Mouse (Mus musculus): ENCODE measurements around the gene Fahd2a. TPM values are rescaled to one million over a fixed set of nuclear protein-coding genes. Genes with fewer than 3 reads are reported as not detected.

Fahd2a gene
- polyA plus RNA-seq, 1 experiment from 2014 or later: 37.0 TPM

DNA sequence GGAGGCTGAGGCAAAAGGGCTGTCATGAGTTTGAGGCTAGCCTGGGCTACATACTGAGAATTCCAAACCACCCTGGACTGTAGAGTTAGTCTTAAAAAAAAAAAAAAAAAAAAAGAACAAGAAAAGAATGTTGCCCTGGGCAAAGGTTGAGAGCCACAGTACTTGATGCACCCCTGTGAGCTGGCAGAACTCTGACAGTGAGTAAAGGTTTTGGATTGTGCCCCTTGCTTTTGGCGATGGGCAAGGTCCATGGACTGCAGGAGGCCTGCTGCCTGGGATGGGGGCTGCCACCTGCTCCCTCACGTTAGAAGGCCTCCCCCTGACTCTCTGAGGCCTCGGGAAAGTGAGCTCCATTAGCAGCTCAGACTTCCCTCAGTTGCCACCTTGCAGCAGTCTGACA is 27.7 kb downstream of the Fahd2a start:
- Histone ChIP-seq H3K27me3 (ENCODE audit: control insufficient read depth, insufficient read depth, low read length) (no peaks in the 10 kb centered on the region), H3K4me2 (ENCODE audit: low read length) (no peak overlapping the region), H3K9ac (replicated peaks; ENCODE audit: low read length) (no peak overlapping the region), H3K27ac (replicated peaks; ENCODE audit: low read depth, low read length) (no peak overlapping the region), H3K4me1 (ENCODE audit: control insufficient read depth, insufficient read depth, low read length) (no peaks in the 10 kb centered on the region), H3K36me3 (ENCODE audit: control insufficient read depth, insufficient read depth, low read length) (no peaks in the 10 kb centered on the region), H3K4me3 (replicated peaks; ENCODE audit: low read depth, low read length) (no peak overlapping the region), H3K9me3 (ENCODE audit: control insufficient read depth, low read length) (no peaks in the 10 kb centered on the region)
- no peak for ATAC-seq (ENCODE audit: low FRiP score, low TSS enrichment)
- no peak for DNase-seq
- WGBS: 61% methylated on average over 3 of the region's 3 CpGs

DNA sequence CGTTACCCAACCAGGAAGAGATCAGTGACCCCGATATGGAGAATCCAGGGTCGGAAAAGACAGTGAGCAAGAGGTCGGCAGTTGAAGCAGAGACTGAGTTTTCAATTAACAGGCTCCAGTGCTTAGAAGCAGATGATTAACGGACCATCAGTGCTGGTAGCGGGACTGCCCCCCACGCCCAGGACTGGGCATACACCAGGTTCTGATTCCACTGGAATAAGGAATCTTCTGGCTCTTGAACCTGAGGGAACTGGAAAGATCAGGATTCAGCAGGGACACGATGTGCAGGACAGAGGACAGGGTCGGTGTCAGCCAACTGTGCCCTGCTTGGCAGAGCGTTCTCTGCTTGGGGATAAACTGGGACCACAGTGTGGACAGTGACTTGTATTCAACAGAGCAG is 28.6 kb downstream of the Fahd2a start:
- H3K4me1 ChIP-seq (ENCODE audit: control insufficient read depth, insufficient read depth, low read length): no peaks in the 10 kb centered on the region
- H3K4me3 ChIP-seq (replicated peaks; ENCODE audit: low read depth, low read length): no peak overlapping the region
- H3K9ac ChIP-seq (replicated peaks; ENCODE audit: low read length): no peak overlapping the region
- DNase-seq (no peak), ATAC-seq (ENCODE audit: low FRiP score, low TSS enrichment) (no peak)
- H3K27ac ChIP-seq (replicated peaks; ENCODE audit: low read depth, low read length): no peak overlapping the region
- no peaks in the 10 kb centered on the region for H3K27me3 ChIP-seq (ENCODE audit: control insufficient read depth, insufficient read depth, low read length)
- WGBS: 83% methylated on average over 10 of the region's 10 CpGs
- no peaks in the 10 kb centered on the region for H3K36me3 ChIP-seq (ENCODE audit: control insufficient read depth, insufficient read depth, low read length)
- no peaks in the 10 kb centered on the region for H3K9me3 ChIP-seq (ENCODE audit: control insufficient read depth, low read length)
- no peak overlapping the region for H3K4me2 ChIP-seq (ENCODE audit: low read length)

DNA sequence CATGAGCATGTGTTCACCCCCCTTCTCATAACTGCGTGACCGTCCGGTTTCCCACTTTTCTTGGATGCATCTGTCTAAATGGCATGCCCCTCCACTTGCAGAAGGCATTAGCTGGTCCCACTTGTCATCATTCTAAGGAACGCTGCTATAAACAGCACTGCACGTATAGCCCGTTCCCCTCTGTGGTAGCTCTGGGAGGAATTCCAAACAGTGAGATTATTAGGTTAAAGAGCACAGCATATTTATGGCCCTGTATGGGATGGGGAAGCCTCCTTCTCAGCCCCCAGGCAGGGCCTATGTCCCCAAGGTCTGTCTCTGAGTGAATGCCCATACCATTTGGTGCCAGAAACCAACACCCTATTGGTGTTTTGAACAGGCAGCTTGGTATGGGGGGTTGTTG is 33.2 kb downstream of the Fahd2a start:
- no peak overlapping the region for H3K4me3 ChIP-seq (replicated peaks; ENCODE audit: low read depth, low read length)
- H3K9ac ChIP-seq (replicated peaks; ENCODE audit: low read length): no peak overlapping the region
- no peak overlapping the region for H3K27ac ChIP-seq (replicated peaks; ENCODE audit: low read depth, low read length)
- no peaks in the 10 kb centered on the region for H3K27me3 ChIP-seq (ENCODE audit: control insufficient read depth, insufficient read depth, low read length)
- 88% methylated on average over 6 of the region's 6 CpGs for WGBS
- H3K4me1 ChIP-seq (ENCODE audit: control insufficient read depth, insufficient read depth, low read length): no peaks in the 10 kb centered on the region
- no peak overlapping the region for H3K4me2 ChIP-seq (ENCODE audit: low read length)
- ATAC-seq (ENCODE audit: low FRiP score, low TSS enrichment) (no peak), DNase-seq (no peak)
- no peaks in the 10 kb centered on the region for H3K9me3 ChIP-seq (ENCODE audit: control insufficient read depth, low read length)
- H3K36me3 ChIP-seq (ENCODE audit: control insufficient read depth, insufficient read depth, low read length): no peaks in the 10 kb centered on the region

DNA sequence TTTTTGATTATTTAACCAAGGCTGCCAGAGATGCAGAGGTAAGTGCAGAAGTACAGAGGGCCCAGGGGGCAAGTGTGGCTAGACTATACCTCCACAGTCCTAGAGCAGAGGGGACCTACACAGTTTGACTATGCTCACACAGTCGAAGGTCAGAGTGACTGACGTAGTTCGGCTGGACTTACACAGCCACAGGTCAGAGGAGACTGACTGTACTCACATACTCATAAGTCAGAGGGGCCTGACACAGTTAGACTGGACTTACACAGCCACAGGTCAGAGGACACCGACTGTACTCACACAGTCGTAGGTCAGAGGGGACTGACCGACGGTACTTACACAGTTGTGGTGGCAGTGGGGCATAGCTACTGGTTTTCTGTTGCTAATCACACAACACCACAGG is 45.6 kb downstream of the Fahd2a start:
- no peak for ATAC-seq (ENCODE audit: low FRiP score, low TSS enrichment)
- no peaks in the 10 kb centered on the region for H3K4me1 ChIP-seq (ENCODE audit: control insufficient read depth, insufficient read depth, low read length)
- no peak for DNase-seq
- no peaks in the 10 kb centered on the region for H3K36me3 ChIP-seq (ENCODE audit: control insufficient read depth, insufficient read depth, low read length)
- no peak overlapping the region for H3K4me2 ChIP-seq (ENCODE audit: low read length)
- whole genome bisulfite sequencing: 92% methylated on average over 7 of the region's 7 CpGs
- no peak overlapping the region for H3K27ac ChIP-seq (replicated peaks; ENCODE audit: low read depth, low read length)
- H3K4me3 ChIP-seq (replicated peaks; ENCODE audit: low read depth, low read length): no peak overlapping the region
- no peaks in the 10 kb centered on the region for H3K27me3 ChIP-seq (ENCODE audit: control insufficient read depth, insufficient read depth, low read length)
- no peaks in the 10 kb centered on the region for H3K9me3 ChIP-seq (ENCODE audit: control insufficient read depth, low read length)
- H3K9ac ChIP-seq (replicated peaks; ENCODE audit: low read length): no peak overlapping the region

DNA sequence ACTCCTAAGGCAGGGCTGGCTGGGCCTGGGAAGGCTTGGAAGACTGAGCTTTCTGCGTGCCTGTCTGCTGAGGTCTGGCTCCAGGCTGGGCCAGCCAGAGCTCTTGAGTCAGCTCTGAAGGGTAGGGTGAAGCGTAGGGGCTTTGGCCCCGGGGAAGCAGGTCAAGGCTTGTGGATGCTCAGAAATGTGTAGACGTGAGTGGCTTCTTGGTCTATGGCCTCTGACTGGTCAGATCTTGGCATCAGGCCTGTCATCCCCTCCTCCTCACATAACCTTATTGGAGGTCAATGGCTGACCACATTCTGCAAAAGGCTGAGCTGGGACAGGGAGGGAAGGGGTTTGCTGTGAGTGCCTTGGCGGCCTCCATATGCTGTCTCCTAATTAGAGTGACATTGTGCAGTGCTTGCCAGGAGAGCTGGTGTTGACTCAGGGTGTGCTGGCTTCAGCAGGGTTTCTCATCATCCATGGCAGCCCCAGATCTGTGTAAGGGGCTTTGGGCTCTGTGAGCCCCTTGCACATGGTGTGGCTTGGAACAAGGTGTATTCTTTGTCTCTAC is 49.7 kb downstream of the Fahd2a start:
- no peak for DNase-seq
- Histone ChIP-seq H3K4me2 (ENCODE audit: low read length) (no peak overlapping the region), H3K36me3 (ENCODE audit: control insufficient read depth, insufficient read depth, low read length) (no peaks in the 10 kb centered on the region), H3K9me3 (ENCODE audit: control insufficient read depth, low read length) (no peaks in the 10 kb centered on the region), H3K4me3 (replicated peaks; ENCODE audit: low read depth, low read length) (no peak overlapping the region), H3K9ac (replicated peaks; ENCODE audit: low read length) (no peak overlapping the region), H3K4me1 (ENCODE audit: control insufficient read depth, insufficient read depth, low read length) (no peaks in the 10 kb centered on the region), H3K27me3 (ENCODE audit: control insufficient read depth, insufficient read depth, low read length) (no peaks in the 10 kb centered on the region), H3K27ac (replicated peaks; ENCODE audit: low read depth, low read length) (no peak overlapping the region)
- ATAC-seq (ENCODE audit: low FRiP score, low TSS enrichment): no peak
- WGBS: 90% methylated on average over 5 of the region's 5 CpGs

DNA sequence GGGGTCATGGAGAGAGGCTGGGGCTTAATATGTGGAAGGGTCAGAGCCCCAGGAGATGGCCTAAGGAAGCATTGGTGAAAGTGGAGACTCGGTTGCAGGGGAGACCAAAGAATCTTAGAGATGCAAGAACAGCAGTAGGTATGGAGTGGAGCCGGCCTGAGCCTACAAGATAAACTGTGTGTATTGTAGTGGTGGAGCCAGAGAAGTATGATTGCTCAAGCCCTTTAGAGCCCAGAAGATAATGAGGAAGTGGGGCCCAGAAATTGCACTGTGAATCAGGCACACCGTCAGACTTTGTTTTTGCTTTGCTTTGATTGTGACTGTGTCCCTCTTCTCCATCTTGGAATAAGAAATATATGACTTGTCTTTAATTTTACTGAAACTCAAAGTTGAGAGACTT is 53.0 kb downstream of the Fahd2a start:
- no peak for ATAC-seq (ENCODE audit: low FRiP score, low TSS enrichment)
- WGBS: 81% methylated on average over 3 of the region's 3 CpGs
- H3K27ac ChIP-seq (replicated peaks; ENCODE audit: low read depth, low read length): no peak overlapping the region

DNA sequence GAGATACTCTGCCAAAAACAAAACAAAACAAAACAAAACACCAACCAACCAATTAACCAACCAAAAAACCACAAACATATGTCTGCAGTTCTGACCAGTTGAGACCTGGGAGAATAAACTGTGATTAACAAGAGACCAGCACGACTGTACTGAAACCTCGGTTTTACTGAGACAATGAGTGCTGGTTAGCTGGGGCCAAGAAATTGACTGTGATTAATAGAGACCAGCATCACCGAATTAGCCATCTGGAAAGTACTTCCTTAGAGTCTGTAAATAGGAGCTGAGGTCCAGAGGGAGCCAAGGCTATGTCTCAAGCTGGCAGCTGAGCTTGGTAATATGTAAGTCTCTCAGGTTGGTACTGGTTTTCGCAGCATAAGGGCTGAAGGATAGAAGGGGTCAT is 53.5 kb downstream of the Fahd2a start:
- Histone ChIP-seq H3K27me3 (ENCODE audit: control insufficient read depth, insufficient read depth, low read length) (no peaks in the 10 kb centered on the region), H3K4me2 (ENCODE audit: low read length) (no peak overlapping the region), H3K36me3 (ENCODE audit: control insufficient read depth, insufficient read depth, low read length) (no peaks in the 10 kb centered on the region), H3K4me3 (replicated peaks; ENCODE audit: low read depth, low read length) (no peak overlapping the region), H3K4me1 (ENCODE audit: control insufficient read depth, insufficient read depth, low read length) (no peaks in the 10 kb centered on the region), H3K9ac (replicated peaks; ENCODE audit: low read length) (no peak overlapping the region), H3K27ac (replicated peaks; ENCODE audit: low read depth, low read length) (no peak overlapping the region), H3K9me3 (ENCODE audit: control insufficient read depth, low read length) (no peaks in the 10 kb centered on the region)
- WGBS: 84% methylated on average over 4 of the region's 4 CpGs
- DNase-seq (no peak), ATAC-seq (ENCODE audit: low FRiP score, low TSS enrichment) (no peak)

More for the DNA sequence above, 53.0 kb downstream of the Fahd2a start:
- Histone ChIP-seq H3K27me3 (ENCODE audit: control insufficient read depth, insufficient read depth, low read length) (no peaks in the 10 kb centered on the region), H3K4me3 (replicated peaks; ENCODE audit: low read depth, low read length) (no peak overlapping the region), H3K4me1 (ENCODE audit: control insufficient read depth, insufficient read depth, low read length) (no peaks in the 10 kb centered on the region), H3K9me3 (ENCODE audit: control insufficient read depth, low read length) (no peaks in the 10 kb centered on the region), H3K4me2 (ENCODE audit: low read length) (no peak overlapping the region), H3K36me3 (ENCODE audit: control insufficient read depth, insufficient read depth, low read length) (no peaks in the 10 kb centered on the region), H3K9ac (replicated peaks; ENCODE audit: low read length) (no peak overlapping the region)
- DNase-seq: no peak

DNA sequence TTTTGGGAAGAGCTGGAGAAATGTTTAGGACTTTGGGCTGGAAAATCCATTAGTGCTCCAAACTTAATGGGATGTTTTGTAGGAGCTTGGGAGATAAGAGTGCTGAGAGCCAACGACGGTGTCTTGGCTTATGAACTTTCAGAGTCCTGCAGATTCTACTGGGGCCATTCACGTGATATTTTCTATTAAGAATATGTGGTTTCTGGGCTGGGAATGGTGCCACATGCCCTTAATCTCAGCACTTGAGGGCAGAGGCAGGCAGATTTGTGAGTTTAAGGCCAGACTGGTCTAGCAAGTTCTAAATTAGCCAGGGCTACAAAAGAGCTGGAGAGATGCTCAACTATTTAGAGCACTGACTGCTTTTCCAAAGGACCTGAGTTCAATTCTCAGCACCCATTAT is 54.0 kb downstream of the Fahd2a start:
- H3K4me2 ChIP-seq (ENCODE audit: low read length): no peak overlapping the region
- H3K9me3 ChIP-seq (ENCODE audit: control insufficient read depth, low read length): no peaks in the 10 kb centered on the region
- WGBS: 84% methylated on average over 3 of the region's 3 CpGs
- H3K9ac ChIP-seq (replicated peaks; ENCODE audit: low read length): no peak overlapping the region
- DNase-seq (no peak), ATAC-seq (ENCODE audit: low FRiP score, low TSS enrichment) (no peak)
- no peaks in the 10 kb centered on the region for H3K27me3 ChIP-seq (ENCODE audit: control insufficient read depth, insufficient read depth, low read length)
- no peaks in the 10 kb centered on the region for H3K36me3 ChIP-seq (ENCODE audit: control insufficient read depth, insufficient read depth, low read length)
- no peaks in the 10 kb centered on the region for H3K4me1 ChIP-seq (ENCODE audit: control insufficient read depth, insufficient read depth, low read length)
- H3K27ac ChIP-seq (replicated peaks; ENCODE audit: low read depth, low read length): no peak overlapping the region
- H3K4me3 ChIP-seq (replicated peaks; ENCODE audit: low read depth, low read length): no peak overlapping the region

DNA sequence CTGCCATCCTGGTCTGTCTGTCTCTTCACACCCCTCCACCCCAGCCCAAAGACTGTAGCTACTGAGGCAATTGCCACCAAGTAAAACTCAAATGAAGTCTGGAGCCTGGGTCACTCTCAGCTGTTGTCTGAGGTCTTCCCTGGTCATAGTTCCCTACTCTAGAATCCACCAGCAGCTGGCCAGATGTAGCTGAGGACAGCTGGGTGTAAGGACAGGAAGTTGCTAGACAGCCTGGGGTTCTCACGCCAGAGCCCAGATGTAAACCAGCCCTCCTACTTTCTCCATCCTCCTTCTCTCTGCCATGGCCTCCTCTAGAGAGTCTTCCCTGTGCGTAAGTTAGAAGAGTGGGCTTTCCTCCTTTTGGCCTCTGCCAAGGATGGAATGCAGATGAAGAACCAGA is 56.8 kb downstream of the Fahd2a start:
- Histone ChIP-seq H3K36me3 (ENCODE audit: control insufficient read depth, insufficient read depth, low read length) (no peaks in the 10 kb centered on the region), H3K27ac (replicated peaks; ENCODE audit: low read depth, low read length) (no peak overlapping the region), H3K4me2 (ENCODE audit: low read length) (no peak overlapping the region), H3K27me3 (ENCODE audit: control insufficient read depth, insufficient read depth, low read length) (no peaks in the 10 kb centered on the region), H3K9me3 (ENCODE audit: control insufficient read depth, low read length) (no peaks in the 10 kb centered on the region), H3K9ac (replicated peaks; ENCODE audit: low read length) (no peak overlapping the region), H3K4me3 (replicated peaks; ENCODE audit: low read depth, low read length) (no peak overlapping the region), H3K4me1 (ENCODE audit: control insufficient read depth, insufficient read depth, low read length) (no peaks in the 10 kb centered on the region)
- no peak for DNase-seq
- 87% methylated on average over 2 of the region's 2 CpGs for WGBS
- ATAC-seq (ENCODE audit: low FRiP score, low TSS enrichment): no peak

Measured in midbrain, embryonic 14.5 days (tissue).